27 mouse cellular contexts compared by ENCODE assay signal in genomic region chr12:77663665-77664374, GRCm38 (mm10).
A peak's percentile ranks its signal among the peaks of the same experiment; 100 is the strongest.
DNase-seq lines count a peak whose midpoint lies in the region; ATAC-seq and TF ChIP-seq lines count a peak whose summit lies in the region.
"Had no signal": no experiment of that assay in that cellular context is flagged by ENCODE, and none has a peak within 500 bp of the region (broad histone marks: within the 10 kb centered on the region; RNA-seq: fewer than 3 reads in every experiment).

No protein-coding gene starts in this region.

- H3K27ac ChIP-seq in cerebellum, adult 2 months (ENCODE audit: insufficient read depth, low read length), result no peak overlapping the region
- no peak overlapping the region for H3K27ac ChIP-seq in intestine, embryonic 15.5 days
- H3K27ac ChIP-seq in intestine, postnatal 0 days (ENCODE audit: low read depth, low read length), result no peak overlapping the region
- no peak overlapping the region for H3K27ac ChIP-seq in intestine, embryonic 16.5 days (ENCODE audit: low read length)
- H3K27ac ChIP-seq in stomach, embryonic 16.5 days (ENCODE audit: low read length), result no peak overlapping the region
- H3K27ac ChIP-seq: embryonic facial prominence, embryonic 10.5 days; embryonic facial prominence, embryonic 13.5 days; forebrain, embryonic 12.5 days; forebrain, embryonic 15.5 days; heart, adult 2 months; heart, embryonic 10.5 days; hindbrain, embryonic 10.5 days; hindbrain, embryonic 13.5 days had no signal

- WGBS in cerebellum, adult 2 months, result 72% methylated on average over 7 of the region's 7 CpGs
- WGBS in intestine, embryonic 15.5 days, result 51% methylated on average over 7 of the region's 7 CpGs
- WGBS in intestine, postnatal 0 days, result 46% methylated on average over 7 of the region's 7 CpGs
- WGBS in intestine, embryonic 16.5 days, result 54% methylated on average over 7 of the region's 7 CpGs
- 47% methylated on average over 7 of the region's 7 CpGs for WGBS in stomach, embryonic 16.5 days

- H3K4me3 ChIP-seq in cerebellum, adult 2 months (replicated peaks; ENCODE audit: insufficient read depth, low read depth, low read length), result no peak overlapping the region
- no peak overlapping the region for H3K4me3 ChIP-seq in intestine, embryonic 15.5 days (replicated peaks)
- H3K4me3 ChIP-seq in intestine, postnatal 0 days (ENCODE audit: low read depth, low read length), result no peak overlapping the region
- no peak overlapping the region for H3K4me3 ChIP-seq in intestine, embryonic 16.5 days (ENCODE audit: low read length)
- H3K4me3 ChIP-seq in stomach, embryonic 16.5 days (replicated peaks; ENCODE audit: low read length), result no peak overlapping the region
- H3K4me3 ChIP-seq: embryonic facial prominence, embryonic 10.5 days; embryonic facial prominence, embryonic 13.5 days; erythroblast, embryonic 14.5 days; forebrain, embryonic 12.5 days; forebrain, embryonic 15.5 days; heart, adult 2 months; heart, embryonic 10.5 days; hindbrain, embryonic 10.5 days; hindbrain, embryonic 13.5 days had no signal

- peaks cover 32% of the 10 kb centered on the region for H3K4me1 ChIP-seq in cerebellum, adult 2 months (ENCODE audit: control insufficient read depth, insufficient read depth, low read length)
- 0 out of 2 replicates have a peak, but pooled peaks cover 3% of the 10 kb centered on the region for H3K4me1 ChIP-seq in intestine, embryonic 15.5 days (replicated peaks)
- H3K4me1 ChIP-seq in intestine, postnatal 0 days (replicated peaks; ENCODE audit: control insufficient read depth, insufficient read depth, low read length), result no peaks in the 10 kb centered on the region
- 0 out of 2 replicates have a peak, but pooled peaks cover 4% of the 10 kb centered on the region for H3K4me1 ChIP-seq in intestine, embryonic 16.5 days (ENCODE audit: control insufficient read depth, insufficient read depth, low read length)
- H3K4me1 ChIP-seq in stomach, embryonic 16.5 days (ENCODE audit: control insufficient read depth, insufficient read depth, low read length), result no peaks in the 10 kb centered on the region
- H3K4me1 ChIP-seq: forebrain, embryonic 15.5 days had no signal

- H3K27me3 ChIP-seq in cerebellum, adult 2 months (ENCODE audit: control insufficient read depth, insufficient read depth, low read length), result no peaks in the 10 kb centered on the region
- no peaks in the 10 kb centered on the region for H3K27me3 ChIP-seq in intestine, embryonic 15.5 days (replicated peaks)
- H3K27me3 ChIP-seq in intestine, postnatal 0 days (replicated peaks; ENCODE audit: control insufficient read depth, insufficient read depth, low read length), result no peaks in the 10 kb centered on the region
- no peaks in the 10 kb centered on the region for H3K27me3 ChIP-seq in intestine, embryonic 16.5 days (replicated peaks; ENCODE audit: control insufficient read depth, insufficient read depth, low read length)
- H3K27me3 ChIP-seq in stomach, embryonic 16.5 days (ENCODE audit: control insufficient read depth, insufficient read depth, low read length), result no peaks in the 10 kb centered on the region
- H3K27me3 ChIP-seq: embryonic facial prominence, embryonic 13.5 days; forebrain, embryonic 15.5 days; hindbrain, embryonic 13.5 days had no signal

- no peak for TF ChIP-seq CTCF in cerebellum, adult 2 months (IDR thresholded peaks at IDR 0.05; ENCODE audit: borderline replicate concordance, insufficient read depth, low read depth, low read length)
- TF ChIP-seq CTCF in intestine, postnatal 0 days (IDR thresholded peaks at IDR 0.05; ENCODE audit: low read depth), result no peak

- no peaks in the 10 kb centered on the region for H3K36me3 ChIP-seq in intestine, embryonic 15.5 days
- H3K36me3 ChIP-seq in intestine, postnatal 0 days (ENCODE audit: control insufficient read depth, insufficient read depth), result no peaks in the 10 kb centered on the region
- H3K36me3 ChIP-seq in intestine, embryonic 16.5 days (ENCODE audit: control insufficient read depth, insufficient read depth, low read length), result no peaks in the 10 kb centered on the region
- H3K36me3 ChIP-seq in stomach, embryonic 16.5 days (ENCODE audit: control insufficient read depth, insufficient read depth, low read length), result no peaks in the 10 kb centered on the region
- H3K36me3 ChIP-seq: embryonic facial prominence, embryonic 10.5 days; embryonic facial prominence, embryonic 13.5 days; forebrain, embryonic 12.5 days; forebrain, embryonic 15.5 days; heart, embryonic 10.5 days; hindbrain, embryonic 10.5 days; hindbrain, embryonic 13.5 days had no signal

- peak; percentile 20 to 39 for DNase-seq in cerebellum, adult 2 months
- DNase-seq in cerebellum, postnatal 10 days, result no peak
- DNase-seq in adrenal gland, postnatal 14 days, result no peak
- DNase-seq: adrenal gland, adult 2 months; adrenal gland, postnatal 25 days; cerebellum, adult 11 months; embryo, embryonic 11 days; gastrocnemius, postnatal 25 days; heart, adult 2 months; heart, postnatal 36 days; kidney, adult 18-20 months; kidney, adult 9 months had no signal

- ATAC-seq in intestine, embryonic 15.5 days, result peak; percentile 64; the same call in 1 of the 2 replicates
- no peak for ATAC-seq in intestine, postnatal 0 days
- peak; percentile 71 for ATAC-seq in intestine, embryonic 16.5 days
- peak; percentile 41; the same call in 1 of the 2 replicates for ATAC-seq in stomach, embryonic 16.5 days (ENCODE audit: insufficient read depth, low FRiP score)
- ATAC-seq: CD4-positive, CD25-positive, alpha-beta regulatory T cell, adult 4 months; forebrain, embryonic 15.5 days; hindbrain, embryonic 16.5 days; inflammation-experienced regulatory T-cells, adult 6 months had no signal

- no peak overlapping the region for H3K9ac ChIP-seq in intestine, embryonic 15.5 days
- H3K9ac ChIP-seq in intestine, postnatal 0 days (ENCODE audit: low read depth, low read length), result no peak overlapping the region
- no peak overlapping the region for H3K9ac ChIP-seq in intestine, embryonic 16.5 days (ENCODE audit: low read depth, low read length)
- H3K9ac ChIP-seq in stomach, embryonic 16.5 days (ENCODE audit: low read length), result no peak overlapping the region
- H3K9ac ChIP-seq: embryonic facial prominence, embryonic 13.5 days; forebrain, embryonic 12.5 days; forebrain, embryonic 15.5 days; hindbrain, embryonic 13.5 days had no signal

- no peak for TF ChIP-seq POLR2A in cerebellum, adult 2 months (IDR thresholded peaks at IDR 0.05; ENCODE audit: borderline replicate concordance, insufficient read depth, low read length)

- no peak overlapping the region for H3K4me2 ChIP-seq in intestine, embryonic 15.5 days (replicated peaks)
- H3K4me2 ChIP-seq in intestine, postnatal 0 days (replicated peaks; ENCODE audit: low read depth), result no peak overlapping the region
- H3K4me2 ChIP-seq in intestine, embryonic 16.5 days (ENCODE audit: low read depth, low read length), result no peak overlapping the region
- H3K4me2 ChIP-seq in stomach, embryonic 16.5 days (ENCODE audit: low read depth, low read length), result no peak overlapping the region
- H3K4me2 ChIP-seq: embryonic facial prominence, embryonic 13.5 days; forebrain, embryonic 12.5 days; forebrain, embryonic 15.5 days; hindbrain, embryonic 13.5 days had no signal

- H3K9me3 ChIP-seq in intestine, embryonic 15.5 days, result no peaks in the 10 kb centered on the region
- no peaks in the 10 kb centered on the region for H3K9me3 ChIP-seq in intestine, postnatal 0 days (ENCODE audit: control insufficient read depth)
- H3K9me3 ChIP-seq in intestine, embryonic 16.5 days (ENCODE audit: control insufficient read depth, low read length), result no peaks in the 10 kb centered on the region
- H3K9me3 ChIP-seq in stomach, embryonic 16.5 days (replicated peaks; ENCODE audit: control insufficient read depth, low read length), result no peaks in the 10 kb centered on the region
- H3K9me3 ChIP-seq: embryonic facial prominence, embryonic 10.5 days; embryonic facial prominence, embryonic 13.5 days; forebrain, embryonic 12.5 days; forebrain, embryonic 15.5 days; heart, embryonic 10.5 days; hindbrain, embryonic 10.5 days; hindbrain, embryonic 13.5 days had no signal

Comparison
In these comparisons a context has a peak if more than half of its experiments do, and no peak if none do; other contexts are left out.
1. DNase-seq: peak in cerebellum, adult 2 months (2 of 2); none in cerebellum, postnatal 10 days (0 of 2) and adrenal gland, postnatal 14 days (single experiment).